Mouse (Mus musculus): Measurements from ENCODE around the gene Thnsl2.
A peak's percentile ranks its signal among the peaks of the same experiment; 100 is the strongest.

Thnsl2 gene

DNA sequence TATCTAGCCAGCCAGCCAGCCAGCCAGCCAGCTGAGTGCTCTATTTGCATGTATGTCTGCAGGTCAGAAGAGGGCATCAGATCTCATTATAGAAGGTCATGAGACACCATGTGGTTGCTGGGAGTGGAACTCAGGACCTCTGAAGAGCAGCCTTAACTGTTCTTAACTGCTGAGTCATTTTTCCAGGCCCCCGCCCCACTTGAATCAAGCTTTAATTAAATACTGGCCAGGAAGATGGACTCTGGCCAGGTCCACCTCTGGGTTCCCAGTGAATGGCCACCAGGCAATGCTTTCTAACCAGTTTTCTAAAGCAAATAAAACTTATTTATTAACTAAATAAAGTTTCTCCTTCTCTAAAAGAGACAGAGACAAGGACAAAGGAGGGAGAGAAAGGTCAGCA, 14.0 kb downstream of the Thnsl2 start:
- DNase-seq: peak; percentile 12

DNA sequence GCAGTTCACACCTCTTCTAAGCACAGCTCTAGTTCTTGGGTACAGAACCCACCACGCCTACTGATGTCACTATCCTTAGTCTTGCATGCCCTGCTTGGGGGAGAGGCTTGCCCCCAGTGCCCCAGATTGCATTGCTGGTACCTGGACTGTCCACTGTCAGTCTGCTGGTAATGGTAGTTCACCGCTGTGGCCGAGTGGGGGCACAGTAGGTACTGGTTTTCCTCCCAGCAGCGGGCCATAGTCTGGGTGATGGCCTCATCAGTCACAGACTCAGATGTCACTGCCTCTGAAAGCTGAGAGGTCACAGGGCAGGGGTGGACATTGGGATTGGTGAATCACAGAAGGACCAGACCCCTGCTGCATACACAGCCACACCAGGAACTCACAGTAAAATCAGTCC, 15.2 kb downstream of the Thnsl2 start:
- DNase-seq: peak; percentile 13

DNA sequence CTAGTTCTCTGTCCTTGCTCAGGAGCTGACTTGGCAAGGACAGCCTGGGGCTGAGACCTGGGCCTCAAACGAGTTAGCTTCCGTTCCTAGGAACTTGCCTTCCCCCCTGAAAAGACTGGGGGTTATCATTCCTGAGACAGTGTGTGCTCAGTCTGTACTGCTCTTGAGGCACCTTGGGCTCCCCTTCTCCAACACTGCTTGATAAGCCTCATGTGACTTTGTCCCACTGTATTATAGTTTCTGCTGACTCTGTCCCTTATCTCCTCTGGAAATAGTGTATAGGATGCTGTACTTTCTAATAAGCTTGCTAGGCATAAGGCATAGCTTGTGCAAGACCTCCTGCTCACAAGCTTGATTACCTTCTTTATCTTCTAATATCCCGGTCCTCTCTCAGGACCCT, 17.9 kb downstream of the Thnsl2 start:
- DNase-seq: no peak

DNA sequence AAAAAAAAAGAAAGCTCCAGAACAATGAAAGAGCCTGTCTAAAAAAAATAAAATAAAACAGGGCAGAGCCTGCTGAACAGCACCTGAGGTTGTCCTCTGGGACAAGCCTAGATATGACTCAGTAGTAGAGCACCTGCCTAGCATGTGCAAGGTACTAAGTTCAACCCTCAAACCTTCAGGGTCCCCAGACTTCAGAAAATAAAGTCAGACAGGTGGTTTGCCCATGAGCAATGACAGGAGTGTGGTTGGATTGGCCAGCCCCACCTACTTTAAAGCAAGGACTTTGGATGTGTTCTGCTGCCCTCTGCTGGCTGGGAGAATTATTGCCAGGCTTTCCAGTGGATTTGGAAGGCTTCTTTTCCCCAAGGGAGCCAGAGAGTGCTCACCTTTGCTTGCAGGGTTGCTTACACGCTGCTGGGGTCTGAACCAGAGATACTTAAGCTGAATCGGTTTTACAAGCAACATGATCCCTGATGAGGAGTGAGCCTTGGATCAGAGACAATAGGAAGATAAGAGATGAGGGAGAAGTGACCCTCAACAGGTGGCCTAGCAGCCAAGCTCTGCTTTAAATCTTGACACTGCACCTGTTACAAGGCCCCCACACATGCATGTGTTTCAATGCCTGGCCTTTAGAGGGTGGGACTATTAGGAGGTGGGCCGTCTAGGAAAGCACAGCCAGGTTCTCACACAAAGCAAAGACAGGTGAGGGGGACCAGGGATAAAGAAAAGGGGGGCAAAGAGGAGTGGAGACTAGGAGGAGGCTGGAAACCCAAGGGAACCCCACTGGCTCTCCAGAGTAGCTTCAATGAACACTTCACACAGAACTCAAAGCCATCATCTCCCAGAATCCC, 19.0 kb downstream of the Thnsl2 start:
- peak; percentile 74 for DNase-seq

DNA sequence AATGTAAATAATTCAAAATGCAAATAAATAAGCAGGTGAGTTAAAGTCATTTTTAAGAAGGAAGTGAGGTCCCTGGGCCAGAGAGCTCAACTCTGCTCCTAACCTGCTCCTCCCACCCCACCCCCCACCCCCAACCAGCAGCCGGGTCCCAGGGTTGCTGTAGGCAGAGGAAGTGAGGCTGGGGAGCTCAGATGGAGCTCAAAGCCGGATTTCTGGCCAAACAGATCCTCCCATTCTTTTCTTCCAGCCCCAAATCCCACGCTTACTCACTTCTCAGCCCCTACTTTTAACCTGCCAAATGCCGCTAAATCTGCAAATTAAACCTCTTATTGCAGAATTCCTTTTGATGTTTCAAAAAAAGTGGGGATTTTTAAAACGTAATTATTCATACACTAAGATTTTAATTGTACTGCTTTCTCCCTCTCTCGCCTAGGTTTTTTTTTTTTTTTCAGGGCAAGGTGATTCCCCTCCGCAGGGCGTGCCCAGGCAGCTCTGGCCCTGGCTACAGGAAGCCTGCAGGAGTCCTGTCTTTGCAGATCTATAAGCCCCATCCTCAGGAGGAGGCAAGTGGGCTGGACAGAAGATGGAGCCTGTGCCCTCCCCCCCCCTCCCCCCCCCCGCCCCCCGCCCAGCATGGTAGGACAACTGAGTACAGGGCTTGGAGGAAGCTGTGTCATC, 24.5 kb downstream of the Thnsl2 start:
- DNase-seq: no peak

DNA sequence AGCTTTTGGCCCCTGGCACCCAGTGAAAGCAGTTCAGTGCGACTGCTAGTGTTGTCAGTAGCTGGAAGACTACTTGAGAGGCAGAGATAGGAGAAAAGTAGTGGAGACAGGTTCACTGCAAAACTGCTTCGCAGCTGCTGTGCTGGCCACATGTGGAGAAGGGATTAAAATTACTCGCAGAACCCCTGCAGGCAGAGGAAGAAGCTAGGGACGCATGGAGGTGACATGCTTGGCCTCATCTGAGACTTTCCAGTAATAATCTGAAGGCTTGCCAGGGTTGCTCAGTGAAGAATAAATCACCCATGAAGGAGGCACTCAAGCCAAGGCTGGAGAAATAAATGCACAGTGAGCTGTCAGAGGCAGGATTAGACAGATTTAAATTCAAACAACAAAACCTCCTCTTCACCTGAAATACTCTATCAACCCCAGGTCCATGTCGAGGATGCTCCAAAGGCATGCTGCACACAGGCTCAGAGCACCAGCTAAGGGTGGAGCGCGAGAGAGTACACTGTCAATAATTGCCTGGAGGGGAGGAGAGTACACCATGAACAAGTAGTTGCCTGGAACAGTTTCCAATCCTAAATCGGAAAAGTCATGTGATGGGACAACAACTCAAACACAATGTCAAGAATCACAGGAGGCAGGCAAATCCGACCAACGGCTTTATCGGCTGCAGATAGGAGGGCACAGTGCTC, 32.7 kb downstream of the Thnsl2 start:
- no peak for DNase-seq

DNA sequence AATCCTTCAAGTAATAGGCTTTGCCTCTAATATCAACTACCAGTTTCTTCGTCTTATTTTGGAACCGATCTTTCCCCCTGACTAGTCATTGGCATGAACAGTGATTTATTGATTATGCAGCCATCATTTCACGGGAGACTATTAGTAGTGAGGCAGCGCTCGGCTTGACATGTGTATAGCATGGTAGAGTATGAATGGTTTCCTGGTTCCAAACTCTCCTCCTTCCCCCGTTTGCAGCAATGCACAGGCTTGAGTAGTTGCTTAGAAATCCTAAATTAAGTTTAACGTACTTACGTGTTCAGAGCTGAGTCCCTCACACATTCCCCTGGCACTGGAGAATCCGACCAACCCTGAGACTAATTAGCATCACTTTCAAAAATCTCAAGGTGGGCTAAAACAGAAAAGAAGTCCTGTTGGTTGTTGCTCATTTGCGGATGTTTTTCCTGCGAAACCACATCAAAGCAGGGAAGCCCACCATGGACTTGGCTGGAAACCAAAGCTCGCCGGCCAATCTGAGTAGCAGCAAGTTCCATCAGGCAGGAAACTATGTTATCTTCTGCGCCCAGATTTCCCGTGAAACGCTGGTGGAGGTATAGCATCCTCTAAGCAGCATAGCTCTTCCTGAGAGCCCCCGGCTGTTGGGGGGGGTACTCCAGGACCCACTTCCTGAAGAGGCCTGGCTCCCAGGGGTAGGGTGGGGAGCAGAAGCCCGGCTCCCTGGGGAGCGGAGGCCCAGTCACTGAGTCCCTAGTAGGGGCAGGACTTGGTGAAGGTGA, 37.9 kb downstream of the Thnsl2 start:
- DNase-seq: peak; percentile 6

DNA sequence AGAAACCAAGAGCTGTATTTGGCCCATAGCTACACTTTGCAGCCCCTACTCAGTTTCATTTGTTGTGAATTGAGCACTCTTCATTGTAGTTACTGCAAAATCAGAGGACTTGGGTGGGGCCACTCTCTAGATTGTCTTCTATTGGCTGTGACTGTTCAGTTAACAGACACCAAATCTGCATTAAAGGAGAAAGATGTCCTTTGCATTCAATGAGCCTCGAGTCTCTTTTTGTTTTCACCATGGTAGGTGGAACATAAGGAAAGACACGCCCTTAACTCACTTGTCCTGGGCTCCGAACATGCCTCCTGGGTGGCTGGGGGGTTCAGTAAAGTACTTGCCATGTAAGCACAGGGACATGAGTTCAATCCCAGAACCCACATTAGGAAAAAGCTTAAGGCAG, 48.1 kb downstream of the Thnsl2 start:
- no peak for DNase-seq

DNA sequence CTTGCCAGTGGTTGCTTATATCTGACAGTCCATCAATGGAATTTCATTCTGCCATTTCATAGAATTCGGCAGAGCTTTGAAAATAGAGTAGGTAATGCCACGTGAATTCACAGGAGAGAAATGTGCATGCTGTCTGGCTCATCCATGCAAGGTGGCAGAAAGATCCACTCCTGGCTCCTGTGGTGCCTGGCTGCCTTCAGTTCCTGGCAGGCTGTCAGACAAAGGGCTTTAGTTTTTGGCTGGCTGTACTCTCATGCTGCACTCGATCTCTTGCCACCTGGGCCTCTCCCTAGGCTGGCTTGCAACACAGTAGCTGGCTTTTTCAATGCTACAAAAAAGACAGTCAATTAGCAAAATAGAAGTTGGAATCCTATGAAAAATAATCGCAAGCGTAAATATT, 49.5 kb downstream of the Thnsl2 start:
- no peak for DNase-seq

DNA sequence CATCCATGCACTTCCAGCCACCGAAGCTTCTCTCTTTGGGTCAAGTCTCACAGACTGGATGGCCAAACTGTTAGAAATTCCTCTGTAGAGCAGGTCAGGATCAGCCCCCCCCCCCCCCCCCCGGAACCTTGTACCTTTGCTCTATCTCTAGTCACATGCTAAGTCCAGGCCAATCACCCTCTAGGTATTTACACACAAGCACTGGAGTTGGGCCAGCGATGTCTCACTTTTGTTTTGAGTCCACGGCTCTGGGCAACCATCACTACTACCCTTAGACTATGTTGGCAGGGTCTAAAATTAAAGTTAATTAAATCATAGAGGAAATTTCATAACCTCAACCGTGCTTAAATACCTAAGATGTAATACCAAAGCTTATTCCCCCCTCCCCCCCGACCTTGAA, 50.6 kb downstream of the Thnsl2 start:
- no peak for DNase-seq

DNA sequence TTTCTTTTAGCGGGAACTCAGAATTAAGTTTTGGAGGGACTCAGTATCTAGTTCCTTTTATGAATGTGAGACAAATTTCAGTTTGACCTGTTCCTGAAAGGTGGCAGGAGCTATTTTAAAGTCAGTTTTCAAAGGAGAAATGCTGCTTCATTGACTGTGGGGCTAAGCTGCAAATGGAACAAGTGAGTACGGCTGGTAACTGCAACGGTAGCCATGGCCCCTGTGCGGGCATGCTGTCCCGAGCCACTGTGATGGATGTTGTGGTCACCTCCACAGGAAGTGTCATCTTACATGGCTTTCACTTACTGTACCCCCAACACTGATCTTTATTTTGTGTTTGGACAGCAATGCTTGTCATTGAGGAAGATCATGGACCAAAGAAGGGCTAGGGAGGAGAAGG, 53.8 kb downstream of the Thnsl2 start:
- DNase-seq: no peak

DNA sequence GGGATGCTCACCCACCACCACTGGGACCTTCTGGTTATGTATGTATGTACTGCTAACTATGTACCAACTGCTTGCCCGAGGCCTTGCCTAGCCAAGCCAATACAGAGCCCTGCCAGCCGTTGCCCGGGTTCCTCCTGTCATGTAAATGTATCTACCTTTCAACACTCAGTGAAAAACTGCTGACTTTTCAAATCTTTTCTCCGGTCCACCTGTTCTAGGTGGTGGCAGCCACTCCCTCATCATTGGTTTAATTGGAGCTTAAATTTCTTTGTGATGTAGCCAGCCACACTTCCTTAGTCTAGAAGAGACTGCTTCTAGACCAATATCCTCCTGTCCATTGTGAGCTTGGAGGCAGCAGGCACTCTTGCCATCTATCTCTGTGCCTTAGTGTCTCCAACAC, 54.5 kb downstream of the Thnsl2 start:
- no peak for DNase-seq

DNA sequence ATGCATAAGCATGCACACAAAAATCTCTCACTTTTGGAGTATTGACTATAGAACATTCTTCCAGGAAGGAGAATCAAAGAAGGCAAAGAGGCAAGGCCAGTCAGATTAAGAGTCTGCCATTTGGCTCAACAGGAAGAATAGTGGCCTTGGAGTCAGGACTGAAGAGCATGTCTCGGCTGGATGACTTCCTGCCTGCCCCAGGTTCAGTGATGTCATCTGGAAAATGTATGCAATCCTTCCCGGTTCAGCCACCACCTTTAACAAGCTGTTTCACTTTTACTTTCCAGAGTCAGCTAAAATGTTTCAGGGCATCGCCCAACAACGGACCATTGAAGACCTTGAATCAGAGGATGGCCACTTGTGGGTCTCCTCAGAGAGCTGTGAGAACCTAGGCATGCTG, 55.2 kb downstream of the Thnsl2 start:
- DNase-seq: no peak

DNA sequence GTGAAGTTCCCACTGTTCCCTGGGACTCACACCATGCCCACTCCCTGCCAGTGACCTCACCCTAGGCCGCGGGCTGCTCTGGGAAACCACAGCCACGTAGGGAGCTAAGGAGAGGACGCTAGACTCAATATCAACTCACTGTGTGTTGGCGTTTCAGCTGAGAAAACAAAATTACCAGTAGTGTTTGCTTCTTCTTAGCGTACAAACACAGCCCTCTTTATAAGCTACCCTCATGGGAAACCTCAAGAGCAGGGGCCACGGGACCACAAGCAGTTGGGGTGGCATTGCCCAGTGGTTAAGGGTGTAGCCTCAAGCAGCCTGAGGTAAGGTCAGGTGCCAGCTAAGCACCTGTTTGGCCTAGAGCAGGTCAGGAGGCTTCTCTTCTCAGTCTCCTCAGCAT, 60.8 kb downstream of the Thnsl2 start:
- no peak for DNase-seq

DNA sequence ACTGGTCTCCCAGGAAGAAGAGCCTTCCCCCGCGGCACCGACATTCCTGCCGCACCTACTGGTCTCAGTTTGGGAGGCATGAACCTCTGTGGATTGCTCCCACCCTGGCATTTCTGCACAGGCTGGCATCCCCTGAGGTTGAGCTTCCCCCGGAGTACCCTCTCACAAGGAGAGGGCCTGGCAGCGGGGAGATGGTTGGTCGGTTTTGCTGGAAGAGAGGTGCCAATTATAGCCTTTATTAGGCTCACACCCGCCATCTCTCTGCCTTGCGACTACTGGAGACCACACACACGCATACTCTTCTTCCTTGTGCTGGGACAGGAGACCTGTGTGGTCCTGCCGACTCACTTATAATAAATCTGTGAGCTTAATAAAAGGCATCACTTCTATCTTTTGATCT, 62.2 kb downstream of the Thnsl2 start:
- DNase-seq: no peak

DNA sequence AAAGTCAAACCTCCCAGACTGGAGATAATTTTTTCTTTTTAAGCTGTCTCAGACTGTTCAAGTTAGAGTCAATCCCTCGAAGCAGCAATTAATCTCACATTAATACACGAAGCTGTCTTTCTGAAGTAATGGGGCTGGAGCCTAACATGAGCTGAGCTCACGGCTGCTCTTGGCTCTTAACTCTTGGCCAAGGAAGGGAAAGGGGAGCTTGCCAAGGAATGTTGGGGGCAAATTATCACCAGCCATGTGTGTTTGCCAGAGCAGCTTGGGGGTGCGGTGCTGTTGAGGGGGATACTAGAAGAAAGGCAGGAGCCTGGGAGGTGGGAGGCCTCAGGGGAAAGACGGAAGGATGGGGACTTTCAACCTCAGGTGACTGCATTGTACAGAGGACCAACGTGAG, 63.0 kb downstream of the Thnsl2 start:
- no peak for DNase-seq
